Mouse (Mus musculus) left cerebral cortex, adult 9 months (tissue): ENCODE measurements around the gene Sgf29.
"Not testable (repeated sequence)": the region's sequence is repeated elsewhere in the genome, so short reads cannot be mapped to it uniquely, and the experiment has no call there.

Experiments
- DNase-seq, 2 experiments: peaks; one replicate each; pipeline ENCODE4 v3.0.0; 2022; ENCODE audit warnings: low spot score in 2 of 2

Gene Sgf29

DNA sequence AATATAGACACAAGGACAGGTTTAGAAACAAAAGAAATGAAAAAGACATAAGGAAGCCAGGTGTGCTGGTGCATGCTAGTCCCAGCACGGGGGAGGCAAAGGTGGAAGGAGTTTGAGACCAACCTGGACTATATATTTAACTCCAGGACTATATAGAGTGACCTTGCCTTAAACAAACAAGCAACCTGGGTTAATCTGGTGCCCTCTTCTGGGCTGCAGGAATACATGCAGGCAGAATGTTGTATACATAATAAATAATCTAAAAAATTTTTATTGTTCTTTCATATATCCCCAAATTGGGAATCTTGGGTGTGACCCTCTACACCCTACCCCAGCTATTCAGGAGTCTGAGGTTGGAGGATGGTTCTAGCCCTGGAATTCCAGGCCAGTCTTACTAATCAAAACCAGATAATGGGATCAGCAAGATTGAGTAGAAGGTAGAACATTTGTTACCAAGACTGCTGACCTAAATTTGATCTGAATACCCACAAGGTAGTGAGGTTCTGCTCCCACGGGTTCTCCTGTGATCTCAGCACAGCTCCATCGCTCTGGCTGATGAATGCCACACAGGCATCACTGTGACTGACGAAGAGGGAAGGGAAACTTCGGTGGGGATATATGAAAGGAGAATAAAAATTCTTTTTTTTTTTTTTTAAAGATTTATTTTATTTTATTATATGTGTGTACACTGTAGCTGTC, 6.4 kb upstream of the Sgf29 start:
- no peak for DNase-seq

GRCm38 (mm10) chr7:126643244-126643617, 5.9 kb upstream of the Sgf29 start:
- not testable (repeated sequence) for DNase-seq

- DNase-seq, result no peak
These were observed 4.8 kb upstream of the Sgf29 start for GRCm38 (mm10) chr7:126644345-126644744.

DNA sequence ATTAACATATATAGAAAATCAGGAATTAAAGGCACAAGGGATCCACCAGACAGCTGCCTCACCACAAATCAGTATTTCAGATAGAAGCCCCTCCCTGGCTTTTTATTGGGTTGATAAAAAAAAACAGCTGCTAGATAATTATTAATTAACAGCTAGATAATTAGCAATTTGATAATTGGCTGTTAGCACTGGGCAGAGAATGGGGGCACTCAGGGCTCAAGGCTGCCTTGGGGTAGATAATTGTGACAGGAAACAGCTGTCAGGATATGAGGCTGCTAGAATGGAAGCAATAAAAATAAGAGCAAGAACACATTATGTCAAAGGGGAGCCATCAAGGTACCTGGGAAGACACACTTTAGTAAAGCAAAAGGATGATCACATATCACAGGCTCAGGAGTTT, 4.2 kb upstream of the Sgf29 start:
- DNase-seq, result no peak

DNA sequence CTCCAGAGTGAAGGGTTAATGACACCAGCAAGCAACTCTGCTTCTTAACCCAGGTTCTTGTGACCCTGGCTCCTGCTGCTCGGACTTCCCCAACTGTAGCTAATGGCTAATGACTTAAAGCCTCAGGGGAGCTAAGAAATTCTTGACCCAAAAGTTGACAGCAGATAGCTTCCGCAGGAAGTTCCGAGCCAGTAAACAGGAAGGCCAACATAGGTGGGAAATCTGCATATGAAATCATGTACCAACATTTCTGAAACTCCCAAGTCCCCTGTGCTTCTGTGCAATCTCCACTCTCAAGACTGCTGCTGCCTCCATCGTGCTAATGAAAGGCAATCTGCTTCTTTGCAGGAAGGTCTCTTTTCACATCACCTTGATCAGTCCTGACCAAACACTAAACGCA, 3.4 kb upstream of the Sgf29 start:
- DNase-seq, result no peak

DNA sequence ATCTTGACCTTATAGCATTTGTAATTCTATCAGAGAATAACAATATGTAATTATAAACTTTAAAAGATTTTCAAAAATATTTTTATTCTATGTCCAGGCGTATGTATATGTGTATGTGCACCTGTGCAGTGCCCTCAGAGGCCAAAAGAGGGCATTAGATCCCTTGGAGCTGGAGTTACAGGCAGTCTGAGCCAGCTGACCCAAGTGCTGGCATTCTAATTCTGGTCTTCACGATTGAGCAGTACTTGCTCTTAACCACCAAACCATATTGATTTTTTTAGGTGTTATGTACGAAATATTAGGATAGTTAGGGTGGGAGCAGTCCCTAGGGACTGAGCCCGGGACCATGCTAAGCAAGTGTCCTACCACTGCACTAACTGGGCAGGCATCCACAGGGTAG, 623 bp upstream of the Sgf29 start:
- DNase-seq, result no peak

DNA sequence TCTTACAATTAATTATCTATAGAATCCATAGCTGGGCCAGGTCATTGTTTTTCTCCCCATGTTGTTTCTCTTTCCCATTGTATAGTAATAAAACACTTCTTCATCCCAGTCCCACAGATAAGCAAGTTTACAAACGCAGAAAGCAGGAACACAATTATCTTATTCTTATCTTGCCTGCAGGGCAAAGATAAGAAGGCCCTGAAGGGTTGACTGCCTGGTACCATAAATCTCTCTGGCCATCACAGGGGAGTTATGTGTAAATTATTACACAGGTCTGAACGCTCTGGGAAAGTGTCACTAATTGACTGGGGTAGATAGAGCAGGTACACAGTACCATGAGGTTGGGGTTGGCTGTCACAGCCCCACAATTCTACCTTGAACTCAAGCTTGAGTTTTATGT, 1.7 kb downstream of the Sgf29 start:
- DNase-seq, result no peak

- DNase-seq, result no peak
These were observed 4.9 kb downstream of the Sgf29 start for GRCm38 (mm10) chr7:126653991-126654390.

DNA sequence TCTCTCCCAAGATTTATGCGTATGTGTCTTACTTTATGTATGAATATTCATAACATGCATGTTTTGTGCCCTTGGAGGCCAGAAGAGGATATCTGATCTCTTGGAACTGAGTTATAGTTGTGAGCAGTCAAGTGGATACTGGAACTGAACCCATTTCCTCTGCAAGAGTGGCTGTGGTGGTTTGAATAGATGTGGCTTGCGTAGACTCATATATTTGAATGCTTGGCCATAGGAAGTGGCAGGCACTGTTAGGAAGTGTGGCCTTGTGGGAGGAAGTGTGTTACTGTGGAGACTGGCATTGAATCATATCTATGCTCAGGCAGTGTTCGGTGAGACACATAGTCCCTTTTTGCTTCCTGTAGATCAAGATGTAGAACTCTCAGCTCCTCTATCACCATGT, 6.6 kb downstream of the Sgf29 start:
- no peak for DNase-seq

DNA sequence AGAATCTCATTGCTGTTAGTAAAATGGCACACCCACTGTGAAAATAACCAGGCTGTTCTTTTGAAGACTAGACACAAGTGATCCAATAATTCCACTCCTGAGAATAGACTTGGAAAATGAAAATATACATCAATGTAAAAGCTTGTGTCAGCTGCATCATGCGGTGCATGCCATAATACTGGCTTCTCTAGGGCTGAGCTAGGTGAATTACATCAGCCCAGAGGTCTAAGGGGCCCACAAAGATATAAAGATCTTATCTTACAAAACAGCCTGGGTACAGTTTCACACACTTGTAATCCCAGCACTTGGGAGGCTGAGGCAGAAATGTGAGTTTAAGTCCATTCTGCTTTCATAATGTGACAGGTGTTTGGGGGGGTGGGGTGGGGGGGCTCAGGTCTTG, 8.4 kb downstream of the Sgf29 start:
- DNase-seq, result no peak

GRCm38 (mm10) chr7:126659771-126660170, 10.7 kb downstream of the Sgf29 start:
- no peak for DNase-seq

DNA sequence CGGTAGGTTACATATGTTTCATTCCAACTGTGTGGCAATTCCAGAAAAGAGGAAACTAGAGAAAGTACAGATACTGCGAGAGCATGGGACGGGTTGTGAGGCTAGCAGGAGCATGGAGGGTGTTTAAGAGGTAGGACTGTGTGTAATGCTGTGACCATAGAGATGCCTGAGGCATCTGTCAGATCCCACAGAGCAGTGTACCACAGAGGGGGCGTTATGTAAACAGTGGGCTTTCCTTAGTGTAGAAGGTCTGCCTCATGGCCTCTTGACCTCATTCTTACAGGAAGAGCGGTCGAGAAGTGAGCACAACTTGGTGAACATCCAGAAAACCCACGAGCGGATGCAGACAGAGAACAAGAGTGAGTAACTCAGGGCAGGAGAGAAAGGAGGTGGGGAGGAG, 14.5 kb downstream of the Sgf29 start:
- DNase-seq, result no peak

GRCm38 (mm10) chr7:126665269-126665668, 16.2 kb downstream of the Sgf29 start:
- no peak for DNase-seq

GRCm38 (mm10) chr7:126667495-126668090, 18.5 kb downstream of the Sgf29 start:
- no peak for DNase-seq

DNA sequence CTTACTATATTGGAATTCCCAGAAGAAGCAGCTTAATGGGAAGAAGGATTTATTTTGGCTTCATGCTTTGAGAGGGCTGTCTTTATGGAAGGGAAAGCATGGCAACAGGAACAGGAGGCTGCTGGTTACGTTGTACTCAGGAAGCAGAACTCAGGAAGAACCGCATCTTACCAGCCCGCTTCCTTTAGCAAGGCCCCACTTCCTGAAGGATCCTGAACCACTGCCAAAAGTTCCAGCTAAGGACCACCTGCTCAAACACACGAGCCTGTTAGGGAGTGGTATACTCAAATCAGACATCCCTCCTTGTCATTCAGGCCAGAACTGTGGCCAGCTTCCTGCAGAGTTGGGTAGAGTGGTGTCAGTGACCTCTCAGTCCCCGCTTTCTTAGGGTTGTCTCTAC, 19.3 kb downstream of the Sgf29 start:
- no peak for DNase-seq

- DNase-seq, result no peak
These were observed 21.0 kb downstream of the Sgf29 start for GRCm38 (mm10) chr7:126670152-126670551.

DNA sequence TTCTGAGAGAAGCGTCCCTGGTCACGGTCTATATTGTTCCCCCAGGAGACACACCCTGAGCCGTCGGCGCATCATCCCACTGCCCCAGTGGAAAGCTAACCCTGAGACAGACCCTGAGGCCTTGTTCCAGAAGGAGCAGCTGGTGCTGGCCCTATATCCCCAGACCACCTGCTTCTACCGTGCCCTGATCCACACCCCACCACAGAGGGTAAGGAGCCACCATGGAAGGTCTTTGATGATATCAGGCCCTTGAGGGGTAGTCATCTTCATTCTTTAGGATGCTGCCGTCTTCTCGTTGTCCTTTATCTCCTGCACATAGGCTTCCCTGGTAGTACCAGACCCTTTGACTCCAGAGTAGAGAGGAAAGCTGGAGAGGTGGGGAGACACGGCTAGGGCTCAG, 23.0 kb downstream of the Sgf29 start:
- DNase-seq, result no peak

- DNase-seq, result no peak
These were observed 26.0 kb downstream of the Sgf29 start for GRCm38 (mm10) chr7:126675104-126675503.

GRCm38 (mm10) chr7:126676207-126676606, 27.1 kb downstream of the Sgf29 start, which contains the start of gene Sult1a1:
Gene Sult1a1 (minus strand): TSS chr7:126676432.
- no peak for DNase-seq

GRCm38 (mm10) chr7:126676631-126677220, 27.6 kb downstream of the Sgf29 start:
- DNase-seq, result no peak

- DNase-seq, result no peak
These were observed 29.6 kb downstream of the Sgf29 start for GRCm38 (mm10) chr7:126678545-126679341.

GRCm38 (mm10) chr7:126679683-126680082, 30.6 kb downstream of the Sgf29 start:
- no peak for DNase-seq

- DNase-seq, result no peak
These were observed 32.1 kb downstream of the Sgf29 start for GRCm38 (mm10) chr7:126681221-126681620.
